Mouse (Mus musculus): ENCODE results near the gene Msrb3.

DNA sequence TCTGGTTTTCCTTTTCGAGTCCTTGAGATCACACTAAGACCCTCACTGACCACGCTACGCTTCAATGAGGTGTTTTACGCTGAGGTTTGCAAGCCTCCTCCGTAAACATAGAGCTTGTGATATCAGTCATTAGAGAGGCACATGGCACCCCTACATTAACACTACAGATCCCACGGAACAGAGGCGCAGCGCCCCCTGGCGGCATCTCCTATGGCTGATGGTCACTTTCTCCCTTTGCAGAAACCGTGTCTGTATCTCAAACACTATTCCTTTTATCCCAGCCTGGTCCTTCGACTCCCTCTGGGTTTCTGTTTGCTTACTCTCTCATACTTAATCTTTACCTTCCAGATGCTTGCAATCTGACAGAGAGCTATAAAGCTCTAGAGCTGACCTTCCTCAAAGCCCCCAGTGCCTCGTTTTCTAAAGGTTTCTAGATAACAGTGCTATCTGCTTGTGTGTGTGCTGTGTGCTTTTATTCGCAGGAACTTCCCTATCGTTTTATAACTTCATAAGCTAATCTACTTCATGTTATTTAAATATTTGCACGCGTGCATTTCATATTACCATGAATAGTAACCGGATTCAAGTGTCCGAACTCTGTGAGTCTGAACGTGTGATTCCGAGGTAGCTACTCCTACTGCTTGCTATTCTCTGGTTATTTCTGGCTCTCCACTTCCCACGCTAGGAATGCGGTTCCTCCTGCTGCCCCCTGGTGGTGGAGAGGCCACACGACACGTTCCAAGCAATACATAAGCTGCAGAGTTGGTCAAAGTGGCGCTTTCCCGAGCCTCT lies 23.0 kb downstream of the Msrb3 start:
- peak; percentile 94 for TF ChIP-seq CTCF (IDR thresholded peaks at IDR 0.05; ENCODE audit: borderline replicate concordance, insufficient read depth, low read depth, low read length)
- TF ChIP-seq POLR2A (IDR thresholded peaks at IDR 0.05; ENCODE audit: borderline replicate concordance, insufficient read depth, low read length): no peak
